Mouse (Mus musculus) small intestine, adult 2 months (tissue): ENCODE data around the gene Tpsb2.

Experiments
- CTCF ChIP-seq: fragments of 200-500 bp; IDR thresholded peaks from 2 replicates; pipeline ENCODE4 v1.5.1; 2012; ENCODE audit warnings: low read depth, mild to moderate bottlenecking, control low read depth, inconsistent platforms, low read length, moderate library complexity, mixed read lengths; ENCODE audit not compliant: insufficient replicate concordance, insufficient read length; ENCODE audit errors: extremely low read depth
- POLR2A ChIP-seq: fragments of 200-500 bp; IDR thresholded peaks from 2 replicates; pipeline ENCODE4 v1.6.1; 2012; ENCODE audit warnings: low read depth, mild to moderate bottlenecking, control low read depth, inconsistent platforms, low read length, moderate library complexity

GRCm38 (mm10) chr17:25394526-25394925, 28.4 kb downstream of the Tpsb2 start:
- TF ChIP-seq CTCF (no peak), POLR2A (no peak)
